Mouse (Mus musculus) gastrocnemius, adult 8-10 months (tissue): ENCODE measurements around the gene Nqo1. TPM values are rescaled to one million over a fixed set of nuclear protein-coding genes. Genes with fewer than 3 reads are reported as not detected.

ENCODE experiments used
- DNase-seq, 2 experiments: peaks; one replicate each; pipeline ENCODE4 v3.0.0; 2022; ENCODE audit warnings: low spot score in 2 of 2
- total RNA-seq, 4 experiments: library from RNA; stranded (reverse); gene quantifications; 2 replicates each; pipeline ENCODE4 v1.2.4; 2022

Nqo1 gene
- 10 to 100 TPM; 26.7 to 45.4 (median 34.9) TPM for total RNA-seq

GRCm38 (mm10) chr8:107403038-107403781 is at the start of gene Nqo1:
TSS of gene Nqo1 (minus strand) at chr8:107403206.
- DNase-seq: peak; percentile 59 to 79

GRCm38 (mm10) chr8:107451414-107452066 is 48.5 kb upstream of the Nqo1 start:
- no peak for DNase-seq

GRCm38 (mm10) chr8:107449655-107450054 is 46.6 kb upstream of the Nqo1 start:
- DNase-seq: no peak

- no peak for DNase-seq
Observed at GRCm38 (mm10) chr8:107449130-107449529, 46.1 kb upstream of the Nqo1 start.

- no peak for DNase-seq
Observed at GRCm38 (mm10) chr8:107448382-107448889, 45.4 kb upstream of the Nqo1 start.

GRCm38 (mm10) chr8:107447713-107448112 is 44.7 kb upstream of the Nqo1 start:
- no peak for DNase-seq

- no peak for DNase-seq
Observed at GRCm38 (mm10) chr8:107444626-107445025, 41.6 kb upstream of the Nqo1 start.

GRCm38 (mm10) chr8:107439880-107440625 is 37.0 kb upstream of the Nqo1 start:
- no peak for DNase-seq

- DNase-seq: no peak
Observed at GRCm38 (mm10) chr8:107437711-107438110, 34.7 kb upstream of the Nqo1 start.

- DNase-seq: no peak
Observed at GRCm38 (mm10) chr8:107436841-107437421, 33.9 kb upstream of the Nqo1 start.

GRCm38 (mm10) chr8:107435962-107436831 is 33.2 kb upstream of the Nqo1 start, which contains the start of gene Wwp2:
TSS of gene Wwp2 (plus strand) at chr8:107436365.
- DNase-seq: peak; percentile 52 to 66

- no peak for DNase-seq
Observed at GRCm38 (mm10) chr8:107435421-107435961, 32.5 kb upstream of the Nqo1 start.

- no peak for DNase-seq
Observed at GRCm38 (mm10) chr8:107430821-107431220, 27.8 kb upstream of the Nqo1 start.

GRCm38 (mm10) chr8:107425230-107425597 is 22.2 kb upstream of the Nqo1 start:
- no peak for DNase-seq

- peak; percentile 91 to 95 for DNase-seq
Observed at GRCm38 (mm10) chr8:107424597-107425229, 21.7 kb upstream of the Nqo1 start, which contains the start of gene Nob1. TSS of gene Nob1 (minus strand) at chr8:107425051.

GRCm38 (mm10) chr8:107424176-107424575 is 21.2 kb upstream of the Nqo1 start:
- DNase-seq: no peak

- no peak for DNase-seq
Observed at GRCm38 (mm10) chr8:107417001-107417400, 14.0 kb upstream of the Nqo1 start.

GRCm38 (mm10) chr8:107413881-107414280 is 10.9 kb upstream of the Nqo1 start:
- no peak for DNase-seq

GRCm38 (mm10) chr8:107412552-107412951 is 9.5 kb upstream of the Nqo1 start:
- DNase-seq: no peak

GRCm38 (mm10) chr8:107411391-107411790 is 8.4 kb upstream of the Nqo1 start:
- no peak for DNase-seq
